Mouse (Mus musculus) spleen, postnatal 0 days (tissue): ENCODE results near the gene Cyp19a1. TPM values are rescaled to one million over a fixed set of nuclear protein-coding genes. Genes with fewer than 3 reads are reported as not detected.

Experiments used
- polyA plus RNA-seq: library from polyadenylated mRNA; unstranded; fragments of >200 nt; fragmentation: Nextera tagmentation; extraction: Ambion mirVana; gene quantifications from 2 replicates; pipeline ENCODE4 v1.2.1, GENCODE M21; 2015

Gene Cyp19a1
- not detected in 2 replicates for polyA plus RNA-seq

GRCm38 (mm10) chr9:54268010-54268409, at the start of gene Cyp19a1:
Gene Cyp19a1 (minus strand): TSS chr9:54268110.

DNA sequence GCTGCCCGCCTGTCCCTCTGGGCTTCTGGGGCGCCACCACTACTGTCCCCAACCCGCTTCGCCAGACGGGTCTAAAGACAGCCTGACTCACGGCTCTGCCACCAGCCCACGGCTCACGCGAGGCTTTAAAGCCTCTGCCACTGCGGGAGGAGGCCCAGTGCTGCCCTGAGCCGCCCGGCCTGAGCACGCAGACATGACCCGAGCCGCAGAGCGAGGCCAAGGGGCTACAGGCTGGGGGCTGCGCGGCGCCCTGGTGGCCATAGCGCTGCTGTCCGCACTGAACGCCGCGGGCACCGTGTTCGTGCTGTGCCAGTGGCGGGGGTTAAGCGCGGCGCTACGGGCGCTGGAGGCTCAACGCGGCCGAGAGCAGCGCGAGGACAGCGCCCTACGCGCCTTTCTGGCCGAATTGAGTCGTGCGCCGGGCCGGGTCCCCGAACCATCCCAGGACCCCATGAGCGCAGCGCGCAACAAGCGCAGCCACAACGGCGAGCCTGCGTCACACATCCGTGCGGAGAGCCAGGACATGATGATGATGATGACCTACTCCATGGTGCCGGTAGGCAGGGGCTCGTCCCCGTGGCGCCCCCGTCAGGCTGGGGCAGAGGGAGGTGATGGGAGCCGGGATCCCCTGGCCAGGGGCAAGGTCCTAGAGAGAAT, 18.5 kb upstream of the Cyp19a1 start, which contains the start of gene Gldn:
Gene Gldn (plus strand): TSS at position 156 of the 657 bp plus-strand sequence.

Other genes with a start within 250 kb of the Cyp19a1 start
- 0.11 and 0.14 TPM in 2 replicates for gene Tnfaip8l3, start 199.7 kb downstream of the Cyp19a1 start, polyA plus RNA-seq
- gene Gldn, start 18.4 kb upstream of the Cyp19a1 start, polyA plus RNA-seq = not detected in 2 replicates
- gene Dmxl2, start 233.5 kb upstream of the Cyp19a1 start, polyA plus RNA-seq = 4.1 and 5.8 TPM in 2 replicates